In the genomic region with DNA sequence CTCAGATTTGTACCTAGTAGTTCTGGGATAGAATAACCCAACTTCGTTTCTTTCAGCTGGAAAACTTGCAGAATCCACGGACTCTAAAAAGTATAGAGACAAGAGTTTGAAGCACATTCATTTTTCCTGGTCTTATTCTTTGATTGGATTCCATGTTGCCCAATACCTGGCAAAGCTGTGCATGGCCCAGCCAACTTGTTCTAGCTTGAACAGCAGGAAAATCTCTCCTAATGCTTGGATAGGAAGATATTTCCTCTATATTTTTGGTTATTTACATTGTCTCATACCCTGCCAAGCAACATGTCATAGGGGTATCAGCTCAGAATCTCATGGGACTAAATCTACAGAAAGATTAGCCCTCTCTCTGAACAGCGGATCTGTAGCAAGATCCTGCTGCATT, we compare ENCODE assay signal across 14 mouse cellular contexts.
"Had no signal": no experiment of that assay in that cellular context is flagged by ENCODE, and none has a peak within 500 bp of the region (broad histone marks: within the 10 kb centered on the region; RNA-seq: fewer than 3 reads in every experiment).

No protein-coding gene starts in this region.

- H3K4me2 ChIP-seq: limb, embryonic 13.5 days; liver, embryonic 11.5 days; liver, embryonic 15.5 days; midbrain, embryonic 11.5 days; midbrain, embryonic 15.5 days; neural tube, embryonic 12.5 days had no signal

- H3K4me1 ChIP-seq: limb, embryonic 13.5 days; liver, embryonic 15.5 days; megakaryocyte, embryonic 14.5 days; midbrain, embryonic 15.5 days; neural tube, embryonic 12.5 days had no signal

- ATAC-seq: midbrain, embryonic 15.5 days had no signal

- H3K27ac ChIP-seq: limb, embryonic 13.5 days; liver, embryonic 15.5 days; macrophage; midbrain, embryonic 15.5 days; neural tube, embryonic 12.5 days; stomach, postnatal 0 days had no signal

- DNase-seq: kidney, adult 11 months; kidney, adult 9 months; kidney, postnatal 10 days; left cerebral cortex, postnatal 4 days; thymus, postnatal 14 days had no signal

- H3K9me3 ChIP-seq: limb, embryonic 13.5 days; liver, embryonic 15.5 days; megakaryocyte, embryonic 14.5 days; midbrain, embryonic 15.5 days; neural tube, embryonic 12.5 days had no signal

- H3K36me3 ChIP-seq: limb, embryonic 13.5 days; liver, embryonic 15.5 days; midbrain, embryonic 15.5 days; neural tube, embryonic 12.5 days had no signal

- H3K27me3 ChIP-seq: limb, embryonic 13.5 days; liver, embryonic 15.5 days; midbrain, embryonic 15.5 days; neural tube, embryonic 12.5 days had no signal

- H3K9ac ChIP-seq: limb, embryonic 13.5 days; liver, embryonic 15.5 days; midbrain, embryonic 15.5 days; neural tube, embryonic 12.5 days had no signal

- H3K4me3 ChIP-seq: limb, embryonic 13.5 days; liver, embryonic 15.5 days; megakaryocyte, embryonic 14.5 days; midbrain, embryonic 15.5 days; neural tube, embryonic 12.5 days had no signal
